In the genomic region with DNA sequence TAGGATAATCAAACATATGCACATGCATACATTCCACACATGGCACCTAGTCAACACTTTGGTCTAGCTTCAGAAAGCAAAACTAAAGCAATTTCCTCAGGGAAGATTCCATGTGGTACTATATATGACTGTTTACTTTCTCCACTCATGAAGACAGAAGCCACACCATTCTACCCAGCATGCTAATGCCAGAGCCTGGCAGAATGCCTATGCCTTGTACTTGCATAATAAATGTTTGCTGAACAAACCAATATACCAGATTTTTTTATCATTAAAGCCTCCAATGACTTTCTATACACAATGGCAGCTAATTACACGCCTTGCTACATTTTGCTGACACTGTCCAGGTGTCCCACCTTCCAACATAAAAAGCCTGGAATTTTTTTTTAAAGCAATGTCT, we compare ENCODE assay signal across 14 mouse cellular contexts. TPM values are rescaled to one million over a fixed set of nuclear protein-coding genes. Genes with fewer than 3 reads are reported as not detected.
DNase-seq lines count a peak whose midpoint lies in the region; ATAC-seq lines count a peak whose summit lies in the region.
"Had no signal": no experiment of that assay in that cellular context is flagged by ENCODE, and none has a peak within 500 bp of the region (broad histone marks: within the 10 kb centered on the region; RNA-seq: fewer than 3 reads in every experiment).

No protein-coding gene starts in this region.

- H3K4me2 ChIP-seq in heart, embryonic 14.5 days (ENCODE audit: low read length), result 0 out of 2 replicates have a peak overlapping the region, but pooled peaks have one; percentile 69
- H3K4me2 ChIP-seq in midbrain, embryonic 11.5 days, result peak overlapping the region; percentile 44
- H3K4me2 ChIP-seq in midbrain, embryonic 15.5 days, result no peak overlapping the region
- peak overlapping the region; percentile 63 for H3K4me2 ChIP-seq in forebrain, embryonic 13.5 days
- H3K4me2 ChIP-seq in stomach, embryonic 16.5 days (ENCODE audit: low read depth, low read length), result peak overlapping the region; percentile 56

- no peaks in the 10 kb centered on the region for H3K36me3 ChIP-seq in heart, embryonic 14.5 days (ENCODE audit: control insufficient read depth, insufficient read depth, low read length)
- H3K36me3 ChIP-seq in midbrain, embryonic 11.5 days (ENCODE audit: control insufficient read depth, insufficient read depth, low read length), result no peaks in the 10 kb centered on the region
- no peaks in the 10 kb centered on the region for H3K36me3 ChIP-seq in midbrain, embryonic 15.5 days (replicated peaks)
- no peaks in the 10 kb centered on the region for H3K36me3 ChIP-seq in forebrain, embryonic 13.5 days (ENCODE audit: poor library complexity, severe bottlenecking)
- H3K36me3 ChIP-seq in stomach, embryonic 16.5 days (ENCODE audit: control insufficient read depth, insufficient read depth, low read length), result no peaks in the 10 kb centered on the region

- DNase-seq in heart, adult 18-20 months, result no peak
- no peak for DNase-seq in midbrain, embryonic 11.5 days (ENCODE audit: low spot score, missing footprints)
- DNase-seq in ovary, adult 18-20 months (ENCODE audit: low spot score), result no peak
- DNase-seq: adrenal gland, postnatal 25 days; embryo, embryonic 11 days; gastrocnemius, postnatal 25 days; right cerebral cortex, adult 18-20 months had no signal

- H3K9ac ChIP-seq in heart, embryonic 14.5 days (ENCODE audit: low read length), result no peak overlapping the region
- H3K9ac ChIP-seq in midbrain, embryonic 11.5 days (ENCODE audit: low read length), result no peak overlapping the region
- H3K9ac ChIP-seq in midbrain, embryonic 15.5 days, result no peak overlapping the region
- no peak overlapping the region for H3K9ac ChIP-seq in forebrain, embryonic 13.5 days
- no peak overlapping the region for H3K9ac ChIP-seq in stomach, embryonic 16.5 days (ENCODE audit: low read length)

- H3K4me1 ChIP-seq in heart, embryonic 14.5 days (ENCODE audit: control insufficient read depth in 2 of 2, insufficient read depth in 2 of 2, low read length in 2 of 2), result no peaks in the 10 kb centered on the region
- H3K4me1 ChIP-seq in midbrain, embryonic 11.5 days (ENCODE audit: control insufficient read depth, insufficient read depth, low read length), result peaks cover 4% of the 10 kb centered on the region; the same call in 1 of the 2 replicates
- peaks cover 5% of the 10 kb centered on the region for H3K4me1 ChIP-seq in midbrain, embryonic 15.5 days
- peaks cover 3% of the 10 kb centered on the region; the same call in 1 of the 2 replicates for H3K4me1 ChIP-seq in forebrain, embryonic 13.5 days
- H3K4me1 ChIP-seq in stomach, embryonic 16.5 days (ENCODE audit: control insufficient read depth, insufficient read depth, low read length), result peaks cover 3% of the 10 kb centered on the region; the same call in 1 of the 2 replicates

- H3K27ac ChIP-seq in heart, embryonic 14.5 days (replicated peaks in 1 of 2; ENCODE audit: control insufficient read depth in 1 of 2, insufficient read depth in 1 of 2, low read depth in 2 of 2, low read length in 2 of 2), result no peak overlapping the region
- H3K27ac ChIP-seq in midbrain, embryonic 11.5 days (ENCODE audit: low read depth, low read length), result no peak overlapping the region
- no peak overlapping the region for H3K27ac ChIP-seq in midbrain, embryonic 15.5 days
- no peak overlapping the region for H3K27ac ChIP-seq in forebrain, embryonic 13.5 days
- H3K27ac ChIP-seq in stomach, embryonic 16.5 days (ENCODE audit: low read length), result no peak overlapping the region

- H3K27me3 ChIP-seq in heart, embryonic 14.5 days (ENCODE audit: control insufficient read depth, insufficient read depth, low read length), result no peaks in the 10 kb centered on the region
- no peaks in the 10 kb centered on the region for H3K27me3 ChIP-seq in midbrain, embryonic 11.5 days (ENCODE audit: control insufficient read depth, insufficient read depth, low read length)
- H3K27me3 ChIP-seq in midbrain, embryonic 15.5 days (replicated peaks), result no peaks in the 10 kb centered on the region
- H3K27me3 ChIP-seq in forebrain, embryonic 13.5 days, result no peaks in the 10 kb centered on the region
- H3K27me3 ChIP-seq in stomach, embryonic 16.5 days (ENCODE audit: control insufficient read depth, insufficient read depth, low read length), result no peaks in the 10 kb centered on the region

- ATAC-seq in heart, embryonic 14.5 days (ENCODE audit: insufficient number of reproducible peaks, insufficient read depth, low FRiP score, low read depth), result no peak
- ATAC-seq in midbrain, embryonic 11.5 days (ENCODE audit: low FRiP score), result no peak
- ATAC-seq in midbrain, embryonic 15.5 days (replicated peaks), result no peak
- no peak for ATAC-seq in forebrain, embryonic 13.5 days
- ATAC-seq in stomach, embryonic 16.5 days (ENCODE audit: insufficient read depth, low FRiP score), result no peak
- no peak for ATAC-seq in frontal cortex, adult (ENCODE audit: low TSS enrichment)
- ATAC-seq: inflammation-experienced regulatory T-cells, adult 6 months had no signal

- no peaks in the 10 kb centered on the region for H3K9me3 ChIP-seq in heart, embryonic 14.5 days (ENCODE audit: control insufficient read depth, low read length)
- no peaks in the 10 kb centered on the region for H3K9me3 ChIP-seq in midbrain, embryonic 11.5 days (ENCODE audit: control insufficient read depth, low read length)
- no peaks in the 10 kb centered on the region for H3K9me3 ChIP-seq in midbrain, embryonic 15.5 days
- H3K9me3 ChIP-seq in forebrain, embryonic 13.5 days (replicated peaks), result no peaks in the 10 kb centered on the region
- no peaks in the 10 kb centered on the region for H3K9me3 ChIP-seq in stomach, embryonic 16.5 days (replicated peaks; ENCODE audit: control insufficient read depth, low read length)

- no peak overlapping the region for H3K4me3 ChIP-seq in heart, embryonic 14.5 days (ENCODE audit: control insufficient read depth in 1 of 2, insufficient read depth in 1 of 2, low read depth in 1 of 2, low read length in 2 of 2)
- no peak overlapping the region for H3K4me3 ChIP-seq in midbrain, embryonic 11.5 days (ENCODE audit: low read depth, low read length)
- no peak overlapping the region for H3K4me3 ChIP-seq in midbrain, embryonic 15.5 days
- H3K4me3 ChIP-seq in forebrain, embryonic 13.5 days, result peak overlapping the region; percentile 54; the same call in 1 of the 2 replicates
- H3K4me3 ChIP-seq in stomach, embryonic 16.5 days (replicated peaks; ENCODE audit: low read length), result no peak overlapping the region; the same call in 1 of the 2 replicates

- WGBS in heart, embryonic 14.5 days, result 56% methylated on average over 1 of the region's 1 CpGs
- WGBS in midbrain, embryonic 11.5 days, result 80% methylated on average over 1 of the region's 1 CpGs
- 61% methylated on average over 1 of the region's 1 CpGs for WGBS in midbrain, embryonic 15.5 days
- 44% methylated on average over 1 of the region's 1 CpGs for WGBS in forebrain, embryonic 13.5 days
- 47% methylated on average over 1 of the region's 1 CpGs for WGBS in stomach, embryonic 16.5 days

RNA-seq across cellular contexts. Expression of a gene that starts 1.7 kb away (rescaled TPM):
- 9.5 and 9.6 TPM in 2 replicates for polyA plus RNA-seq in heart, embryonic 14.5 days (2014; fragmentation: Nextera tagmentation; extraction: Ambion mirVana)
- 1 to 10 TPM; 4.9 to 5.5 TPM for total RNA-seq in heart, adult 18-20 months (2021)
- 21.9 and 26.5 TPM in 2 replicates for polyA plus RNA-seq in midbrain, embryonic 11.5 days (2014; fragmentation: Nextera tagmentation; extraction: Ambion mirVana)
- 5.4 TPM in 2 replicates for polyA plus RNA-seq in midbrain, embryonic 15.5 days (2015; fragmentation: Nextera tagmentation; extraction: Ambion mirVana)
- polyA plus RNA-seq in forebrain, embryonic 13.5 days (2015; fragmentation: Nextera tagmentation; extraction: Ambion mirVana), result 15.0 and 16.4 TPM in 2 replicates
- 19.4 and 20.5 TPM in 2 replicates for polyA plus RNA-seq in stomach, embryonic 16.5 days (2015; fragmentation: Nextera tagmentation; extraction: Ambion mirVana)

RNA-seq across cellular contexts. Expression of a gene that starts 24.4 kb away (rescaled TPM):
- polyA plus RNA-seq in heart, embryonic 14.5 days (2014; fragmentation: Nextera tagmentation; extraction: Ambion mirVana), result 1.00 and 1.6 TPM in 2 replicates
- under 1 TPM; 0.07 to 0.15 TPM for total RNA-seq in heart, adult 18-20 months (2021)
- 7.2 and 9.6 TPM in 2 replicates for polyA plus RNA-seq in midbrain, embryonic 11.5 days (2014; fragmentation: Nextera tagmentation; extraction: Ambion mirVana)
- polyA plus RNA-seq in midbrain, embryonic 15.5 days (2015; fragmentation: Nextera tagmentation; extraction: Ambion mirVana), result 24.6 and 26.2 TPM in 2 replicates
- polyA plus RNA-seq in forebrain, embryonic 13.5 days (2015; fragmentation: Nextera tagmentation; extraction: Ambion mirVana), result 17.2 and 20.6 TPM in 2 replicates
- 2.8 and 3.1 TPM in 2 replicates for polyA plus RNA-seq in stomach, embryonic 16.5 days (2015; fragmentation: Nextera tagmentation; extraction: Ambion mirVana)
- total RNA-seq: monocyte, adult 5-6 weeks had no signal
